8 mouse cellular contexts compared by ENCODE assay signal in the genomic region with DNA sequence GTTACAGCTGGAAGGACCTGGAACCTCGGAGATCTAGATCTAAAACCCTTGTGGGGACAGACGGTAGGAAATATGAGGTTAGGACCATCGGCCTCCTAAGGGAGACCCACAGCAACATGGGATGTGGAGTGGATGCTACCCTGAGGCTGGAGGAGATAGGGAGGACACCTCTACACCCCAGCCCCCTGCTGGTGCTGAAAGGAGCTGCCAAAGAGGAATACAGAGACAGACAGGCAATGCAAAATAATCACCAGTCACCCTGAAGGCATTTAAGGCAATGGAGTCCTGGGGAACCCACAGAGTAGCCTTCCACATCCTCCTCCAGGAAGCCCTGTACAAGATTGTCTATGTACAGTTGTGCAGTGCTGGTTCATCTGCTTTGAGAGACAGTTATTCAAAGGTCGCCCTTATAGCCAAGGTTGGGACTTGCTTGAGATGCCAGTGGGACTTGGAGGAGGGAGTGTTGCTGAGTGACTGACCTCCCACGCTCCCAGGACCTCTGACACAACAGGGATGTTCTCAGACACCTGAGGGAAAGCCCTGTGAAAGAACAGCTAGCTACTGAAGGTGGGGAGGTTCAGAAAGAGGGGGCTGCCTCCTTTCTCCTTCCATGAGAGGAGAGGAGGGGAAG. TPM values are rescaled to one million over a fixed set of nuclear protein-coding genes. Genes with fewer than 3 reads are reported as not detected.
A peak's percentile ranks its signal among the peaks of the same experiment; 100 is the strongest.
DNase-seq lines count a peak whose midpoint lies in the region; ATAC-seq lines count a peak whose summit lies in the region.

No protein-coding gene starts in this region.

- no peaks in the 10 kb centered on the region for H3K9me3 ChIP-seq in forebrain, embryonic 11.5 days (ENCODE audit: control insufficient read depth, low read length)
- H3K9me3 ChIP-seq in forebrain, embryonic 13.5 days (replicated peaks): no peaks in the 10 kb centered on the region
- no peaks in the 10 kb centered on the region for H3K9me3 ChIP-seq in neural tube, embryonic 15.5 days (replicated peaks)
- H3K9me3 ChIP-seq in embryonic facial prominence, embryonic 13.5 days: no peaks in the 10 kb centered on the region

- DNase-seq in forebrain, embryonic 11.5 days (ENCODE audit: low spot score): no peak
- DNase-seq in neural tube, embryonic 10.5 days (ENCODE audit: extremely low spot score, low spot score): peak; percentile 27
- DNase-seq in kidney, postnatal 4 days: peak; percentile 59 to 74
- DNase-seq in splenic B cell, adult 2 months (ENCODE audit: low read depth, low spot score): peak; percentile 3
- no peak for DNase-seq in thymus, postnatal 14 days

- no peaks in the 10 kb centered on the region for H3K27me3 ChIP-seq in forebrain, embryonic 11.5 days (ENCODE audit: control insufficient read depth, insufficient read depth, low read length)
- no peaks in the 10 kb centered on the region for H3K27me3 ChIP-seq in forebrain, embryonic 13.5 days
- H3K27me3 ChIP-seq in neural tube, embryonic 15.5 days (replicated peaks): no peaks in the 10 kb centered on the region
- no peaks in the 10 kb centered on the region for H3K27me3 ChIP-seq in embryonic facial prominence, embryonic 13.5 days
- no peaks in the 10 kb centered on the region for H3K27me3 ChIP-seq in splenic B cell, adult 2 months (ENCODE audit: control insufficient read depth, insufficient read depth, low read length, poor library complexity, severe bottlenecking)

- H3K4me3 ChIP-seq in forebrain, embryonic 11.5 days (ENCODE audit: low read depth, low read length): no peak overlapping the region
- H3K4me3 ChIP-seq in forebrain, embryonic 13.5 days: no peak overlapping the region
- H3K4me3 ChIP-seq in neural tube, embryonic 15.5 days (replicated peaks): no peak overlapping the region
- H3K4me3 ChIP-seq in embryonic facial prominence, embryonic 13.5 days: no peak overlapping the region

- no peak overlapping the region for H3K27ac ChIP-seq in forebrain, embryonic 11.5 days (ENCODE audit: low read depth, low read length)
- no peak overlapping the region for H3K27ac ChIP-seq in forebrain, embryonic 13.5 days
- no peak overlapping the region for H3K27ac ChIP-seq in neural tube, embryonic 15.5 days (replicated peaks)
- peak overlapping the region; percentile 77 for H3K27ac ChIP-seq in embryonic facial prominence, embryonic 13.5 days

- peaks cover 2% of the 10 kb centered on the region; the same call in 1 of the 2 replicates for H3K4me1 ChIP-seq in forebrain, embryonic 11.5 days (replicated peaks; ENCODE audit: control insufficient read depth, insufficient read depth, low read length)
- no peaks in the 10 kb centered on the region; the same call in 1 of the 2 replicates for H3K4me1 ChIP-seq in forebrain, embryonic 13.5 days
- H3K4me1 ChIP-seq in neural tube, embryonic 15.5 days: no peaks in the 10 kb centered on the region; the same call in 1 of the 2 replicates
- peaks cover 5% of the 10 kb centered on the region; the same call in 1 of the 2 replicates for H3K4me1 ChIP-seq in embryonic facial prominence, embryonic 13.5 days

- WGBS in forebrain, embryonic 11.5 days: 75% methylated on average over 5 of the region's 5 CpGs
- 62% methylated on average over 5 of the region's 5 CpGs for WGBS in forebrain, embryonic 13.5 days
- 76% methylated on average over 5 of the region's 5 CpGs for WGBS in neural tube, embryonic 15.5 days
- WGBS in embryonic facial prominence, embryonic 13.5 days: 64% methylated on average over 5 of the region's 5 CpGs

- 0 out of 2 replicates have a peak, but pooled peaks have one; percentile 5 for ATAC-seq in forebrain, embryonic 11.5 days (replicated peaks; ENCODE audit: low FRiP score)
- no peak; the same call in 1 of the 2 replicates for ATAC-seq in forebrain, embryonic 13.5 days
- no peak for ATAC-seq in neural tube, embryonic 15.5 days (ENCODE audit: low FRiP score)
- ATAC-seq in embryonic facial prominence, embryonic 13.5 days (ENCODE audit: insufficient number of reproducible peaks, insufficient read depth, low FRiP score, low TSS enrichment, low read depth): no peak; the same call in 1 of the 2 replicates

- H3K4me2 ChIP-seq in forebrain, embryonic 11.5 days (ENCODE audit: low read depth, low read length, severe bottlenecking): no peak overlapping the region
- H3K4me2 ChIP-seq in forebrain, embryonic 13.5 days: no peak overlapping the region
- no peak overlapping the region for H3K4me2 ChIP-seq in neural tube, embryonic 15.5 days
- H3K4me2 ChIP-seq in embryonic facial prominence, embryonic 13.5 days: no peak overlapping the region

- no peaks in the 10 kb centered on the region for H3K36me3 ChIP-seq in forebrain, embryonic 11.5 days (ENCODE audit: control insufficient read depth, insufficient read depth, low read length)
- no peaks in the 10 kb centered on the region for H3K36me3 ChIP-seq in forebrain, embryonic 13.5 days (ENCODE audit: poor library complexity, severe bottlenecking)
- H3K36me3 ChIP-seq in neural tube, embryonic 15.5 days: no peaks in the 10 kb centered on the region
- H3K36me3 ChIP-seq in embryonic facial prominence, embryonic 13.5 days: no peaks in the 10 kb centered on the region
- H3K36me3 ChIP-seq in splenic B cell, adult 2 months (ENCODE audit: control insufficient read depth, insufficient read depth, low read length, poor library complexity, severe bottlenecking): no peaks in the 10 kb centered on the region

- H3K9ac ChIP-seq in forebrain, embryonic 11.5 days (ENCODE audit: low read length): peak overlapping the region; percentile 32; the same call in 1 of the 2 replicates
- no peak overlapping the region for H3K9ac ChIP-seq in forebrain, embryonic 13.5 days
- no peak overlapping the region for H3K9ac ChIP-seq in neural tube, embryonic 15.5 days (replicated peaks)
- peak overlapping the region; percentile 46; the same call in 1 of the 2 replicates for H3K9ac ChIP-seq in embryonic facial prominence, embryonic 13.5 days

RNA-seq across cellular contexts. Expression of a gene that starts 14.1 kb away (rescaled TPM):
- not detected in 2 replicates for polyA plus RNA-seq in forebrain, embryonic 11.5 days (2014; fragmentation: Nextera tagmentation; extraction: Ambion mirVana)
- polyA plus RNA-seq in forebrain, embryonic 13.5 days (2015; fragmentation: Nextera tagmentation; extraction: Ambion mirVana): not detected in 2 replicates
- 0.11 TPM in 1 of 2 replicates, not detected in the other for polyA plus RNA-seq in neural tube, embryonic 15.5 days (2015; fragmentation: Nextera tagmentation; extraction: Ambion mirVana)
- 0.40 TPM in 1 of 2 replicates, not detected in the other for polyA plus RNA-seq in embryonic facial prominence, embryonic 13.5 days (2015; fragmentation: Nextera tagmentation; extraction: Ambion mirVana)

RNA-seq across cellular contexts. Expression of a gene that starts 29.3 kb away (rescaled TPM):
- polyA plus RNA-seq in forebrain, embryonic 11.5 days (2014; fragmentation: Nextera tagmentation; extraction: Ambion mirVana): not detected in 2 replicates
- polyA plus RNA-seq in forebrain, embryonic 13.5 days (2015; fragmentation: Nextera tagmentation; extraction: Ambion mirVana): not detected in 2 replicates
- 0.22 and 0.55 TPM in 2 replicates for polyA plus RNA-seq in neural tube, embryonic 15.5 days (2015; fragmentation: Nextera tagmentation; extraction: Ambion mirVana)
- 0.34 TPM in 1 of 2 replicates, not detected in the other for polyA plus RNA-seq in embryonic facial prominence, embryonic 13.5 days (2015; fragmentation: Nextera tagmentation; extraction: Ambion mirVana)

RNA-seq across cellular contexts. Expression of a gene that starts 30.0 kb away (rescaled TPM):
- 0.12 TPM in 1 of 2 replicates, not detected in the other for polyA plus RNA-seq in forebrain, embryonic 11.5 days (2014; fragmentation: Nextera tagmentation; extraction: Ambion mirVana)
- polyA plus RNA-seq in forebrain, embryonic 13.5 days (2015; fragmentation: Nextera tagmentation; extraction: Ambion mirVana): 0.59 and 0.66 TPM in 2 replicates
- polyA plus RNA-seq in neural tube, embryonic 15.5 days (2015; fragmentation: Nextera tagmentation; extraction: Ambion mirVana): 0.31 and 0.47 TPM in 2 replicates
- 1.2 and 1.4 TPM in 2 replicates for polyA plus RNA-seq in embryonic facial prominence, embryonic 13.5 days (2015; fragmentation: Nextera tagmentation; extraction: Ambion mirVana)

RNA-seq across cellular contexts. Expression of a gene that starts 45.8 kb away (rescaled TPM):
- polyA plus RNA-seq in forebrain, embryonic 11.5 days (2014; fragmentation: Nextera tagmentation; extraction: Ambion mirVana): not detected in 2 replicates
- not detected in 2 replicates for polyA plus RNA-seq in forebrain, embryonic 13.5 days (2015; fragmentation: Nextera tagmentation; extraction: Ambion mirVana)
- polyA plus RNA-seq in neural tube, embryonic 15.5 days (2015; fragmentation: Nextera tagmentation; extraction: Ambion mirVana): not detected in 2 replicates
- polyA plus RNA-seq in embryonic facial prominence, embryonic 13.5 days (2015; fragmentation: Nextera tagmentation; extraction: Ambion mirVana): 0.17 TPM in 1 of 2 replicates, not detected in the other

RNA-seq across cellular contexts. Expression of a gene that starts 59.5 kb away (rescaled TPM):
- polyA plus RNA-seq in forebrain, embryonic 11.5 days (2014; fragmentation: Nextera tagmentation; extraction: Ambion mirVana): 0.57 and 0.67 TPM in 2 replicates
- polyA plus RNA-seq in forebrain, embryonic 13.5 days (2015; fragmentation: Nextera tagmentation; extraction: Ambion mirVana): 0.14 and 0.35 TPM in 2 replicates
- 0.79 and 37.7 TPM in 2 replicates for polyA plus RNA-seq in neural tube, embryonic 15.5 days (2015; fragmentation: Nextera tagmentation; extraction: Ambion mirVana)
- polyA plus RNA-seq in embryonic facial prominence, embryonic 13.5 days (2015; fragmentation: Nextera tagmentation; extraction: Ambion mirVana): 403 and 498 TPM in 2 replicates

Comparison
In these comparisons a context has a peak if more than half of its experiments do, and no peak if none do; other contexts are left out.
1. H3K9ac ChIP-seq: peak in forebrain, embryonic 11.5 days (single experiment) and embryonic facial prominence, embryonic 13.5 days (single experiment); none in forebrain, embryonic 13.5 days (single experiment) and neural tube, embryonic 15.5 days (single experiment).
2. DNase-seq: peak in neural tube, embryonic 10.5 days (single experiment), kidney, postnatal 4 days (2 of 2) and splenic B cell, adult 2 months (single experiment); none in forebrain, embryonic 11.5 days (single experiment) and thymus, postnatal 14 days (single experiment).